Mouse (Mus musculus): Measurements from ENCODE around the gene Aldh3a1.
"Not testable (repeated sequence)": the region's sequence is repeated elsewhere in the genome, so short reads cannot be mapped to it uniquely, and the experiment has no call there.

- TF ChIP-seq CTCF (IDR thresholded peaks at IDR 0.05; ENCODE audit: control insufficient read depth, insufficient read depth, insufficient replicate concordance, low read depth, low read length); POLR2A (IDR thresholded peaks at IDR 0.05; ENCODE audit: control insufficient read depth, low read depth, low read length): not testable (repeated sequence)
These were observed 15.2 kb upstream of the Aldh3a1 start for GRCm38 (mm10) chr11:61192123-61192522.

All from testis, adult 2 months (tissue).